Mouse (Mus musculus) embryo, embryonic 9.5 days (tissue): ENCODE results near the gene Ddx39b.
A peak's percentile ranks its signal among the peaks of the same experiment; 100 is the strongest.
"Not testable (repeated sequence)": the region's sequence is repeated elsewhere in the genome, so short reads cannot be mapped to it uniquely, and the experiment has no call there.

ENCODE experiments used
- DNase-seq: peaks from one replicate; pipeline ENCODE4 v3.0.0-alpha.2; 2017; ENCODE audit errors: extremely low spot score

Gene Ddx39b

DNA sequence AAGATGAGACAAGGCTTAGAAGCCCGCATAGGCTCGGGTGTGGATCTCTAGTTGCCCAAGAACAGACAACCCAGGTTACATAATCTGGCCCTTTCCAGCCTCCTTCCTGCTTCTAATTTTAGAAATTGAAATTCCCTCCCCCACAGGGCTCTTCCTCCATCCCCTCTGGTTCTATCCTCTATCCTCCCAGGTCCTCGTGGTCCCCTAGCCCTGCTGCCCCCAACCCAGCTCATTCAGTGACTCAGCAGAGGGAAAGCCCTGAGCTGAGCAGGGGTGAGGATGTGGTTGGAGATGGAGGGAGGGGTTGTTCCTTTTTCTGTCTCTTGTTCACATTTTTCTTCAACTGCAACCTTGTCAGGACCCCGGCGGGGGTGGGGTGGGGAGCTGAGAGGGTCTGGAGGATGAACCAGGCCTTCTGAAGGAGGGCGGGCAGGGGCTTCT is 21.9 kb upstream of the Ddx39b start:
- no peak for DNase-seq

DNA sequence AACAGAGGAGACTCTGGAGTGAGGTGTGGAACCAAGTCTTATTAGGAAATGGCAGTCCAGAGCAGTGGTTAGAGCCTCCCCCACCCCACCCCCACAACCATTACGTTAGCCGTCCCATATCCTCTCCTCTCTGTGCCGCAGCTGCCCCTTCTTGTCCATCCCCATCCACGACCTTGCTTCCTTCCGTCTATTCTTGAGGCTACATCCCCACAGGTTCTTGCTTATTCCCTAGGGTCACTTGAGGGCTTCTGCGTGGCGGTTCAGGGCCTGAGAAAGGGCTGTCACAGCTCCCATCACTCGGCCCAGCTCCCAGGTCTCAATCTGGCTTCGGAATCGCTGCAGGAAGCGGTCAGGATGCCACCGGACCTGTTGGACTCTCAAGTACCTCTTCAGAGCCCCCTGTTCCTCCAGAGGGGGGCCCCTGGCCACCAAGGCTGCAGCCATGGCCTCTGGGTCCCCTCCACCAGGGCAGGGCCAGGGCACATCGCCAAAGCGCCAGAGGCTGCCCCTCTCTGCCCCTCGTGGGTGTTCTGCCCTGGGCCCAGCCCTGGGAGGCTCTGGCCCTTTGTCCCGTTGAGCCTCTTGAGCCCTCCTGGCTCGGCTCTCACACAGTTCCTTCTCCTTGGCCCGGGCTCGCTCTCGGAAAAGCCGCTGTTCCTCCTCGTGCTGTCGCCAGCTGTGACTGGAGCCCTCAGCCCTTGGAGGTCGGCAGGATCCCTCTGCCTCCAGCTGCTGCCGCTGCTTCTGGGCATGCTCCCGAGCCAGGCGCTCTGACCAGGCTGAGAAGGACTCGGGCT is 21.2 kb upstream of the Ddx39b start, which contains the start of gene Gm16181:
Gene Gm16181 (plus strand): TSS at position 679 of the 797 bp plus-strand sequence.
- DNase-seq: no peak

DNA sequence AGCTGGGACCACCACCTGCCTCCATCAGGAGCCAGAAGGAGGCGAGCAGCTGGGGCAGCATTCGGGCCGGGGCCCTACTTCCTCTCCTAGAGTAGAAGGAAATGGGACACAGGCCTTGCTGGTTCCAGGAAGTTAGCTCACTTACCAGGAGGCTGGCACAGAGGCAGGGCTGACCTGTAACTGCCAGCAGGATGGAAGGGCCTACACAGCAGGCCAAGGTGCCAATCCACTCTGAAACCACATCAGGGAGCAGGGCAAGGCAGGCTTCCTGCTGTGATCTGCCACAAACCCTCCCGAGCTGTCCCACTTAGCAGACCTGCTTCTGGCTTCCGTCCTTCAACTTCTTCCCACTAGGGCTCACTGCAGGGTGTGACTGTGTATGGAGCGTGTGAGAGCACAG is 19.2 kb upstream of the Ddx39b start:
- no peak for DNase-seq

DNA sequence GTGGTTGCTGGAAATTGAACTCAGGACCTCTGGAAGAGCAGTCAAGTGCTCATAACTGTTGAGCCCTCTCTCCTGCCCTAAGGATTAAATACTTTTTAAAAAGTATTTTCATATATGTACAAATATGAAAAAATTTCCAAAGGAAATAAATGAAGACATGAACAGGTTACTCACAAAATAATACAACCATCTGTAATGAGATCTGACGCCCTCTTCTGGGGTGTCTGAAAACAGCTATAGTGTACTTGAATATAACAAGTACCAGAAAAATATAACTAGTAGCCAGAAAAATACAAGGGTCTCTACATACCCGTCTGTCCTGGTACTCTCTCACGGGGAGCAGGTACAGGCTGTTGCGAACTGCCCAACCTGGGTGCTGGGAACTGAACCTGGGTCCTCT is 16.9 kb upstream of the Ddx39b start:
- no peak for DNase-seq

DNA sequence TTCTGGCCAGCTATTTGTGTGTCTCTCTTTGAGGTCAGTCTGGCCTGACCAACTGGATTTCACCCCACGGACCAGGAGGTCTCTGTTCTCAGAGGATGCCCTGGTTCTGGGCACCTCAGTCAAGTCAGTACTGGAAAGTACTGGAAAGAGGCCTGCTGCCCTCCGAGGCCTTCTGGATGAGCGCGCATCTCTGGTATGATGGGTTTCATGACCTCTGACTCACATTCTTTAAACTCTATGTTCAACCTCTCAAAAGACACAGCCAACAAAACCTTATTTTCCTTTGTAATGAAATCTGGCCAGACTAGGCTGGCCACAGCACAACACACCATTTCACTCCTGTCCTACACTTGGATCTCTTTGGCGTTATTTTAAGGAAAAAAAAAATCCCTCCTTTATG is 16.1 kb upstream of the Ddx39b start:
- DNase-seq: no peak

DNA sequence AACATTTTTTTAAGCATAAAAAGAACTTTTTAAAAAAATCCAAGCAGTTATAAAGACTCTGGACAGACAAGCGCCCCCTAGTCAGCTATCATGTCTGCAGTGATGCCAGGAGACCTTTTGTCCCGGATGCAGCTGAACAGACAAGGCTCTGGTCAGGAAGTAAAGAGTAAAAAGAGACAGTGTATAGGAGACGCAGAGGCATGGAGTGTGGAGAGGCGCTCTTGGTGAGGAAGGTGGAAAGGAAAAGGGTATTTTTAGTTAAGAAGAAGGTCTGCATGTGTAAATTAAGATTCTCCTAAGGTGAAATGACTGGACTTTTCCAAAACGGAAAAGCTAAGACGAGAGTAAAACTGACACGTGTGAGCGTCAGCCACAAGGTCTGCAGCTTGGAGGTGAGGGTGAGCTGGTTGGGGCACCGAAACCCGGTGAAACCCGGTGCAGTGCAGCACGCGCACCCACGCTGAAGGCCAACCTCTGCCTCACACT is 14.9 kb upstream of the Ddx39b start:
- DNase-seq: no peak

DNA sequence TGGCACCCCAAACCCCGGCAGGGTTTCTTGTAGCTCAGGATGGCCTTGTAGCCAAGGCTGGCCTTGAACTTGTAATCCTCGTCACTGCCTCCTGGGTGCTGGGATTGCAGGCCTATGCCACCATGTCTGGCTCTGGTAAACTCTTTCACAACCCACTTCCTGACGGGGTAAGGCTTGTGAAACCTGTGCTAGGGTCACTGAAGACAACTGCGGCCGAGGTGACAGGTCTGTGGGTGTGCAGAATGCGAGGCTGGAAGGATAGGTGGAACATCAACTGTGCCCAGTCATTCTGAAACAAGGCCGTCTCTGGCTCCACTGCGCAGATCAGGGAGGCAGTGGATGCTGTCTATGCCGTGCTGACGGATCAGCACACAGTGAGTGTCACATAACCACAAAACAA is 10.5 kb upstream of the Ddx39b start:
- no peak for DNase-seq

DNA sequence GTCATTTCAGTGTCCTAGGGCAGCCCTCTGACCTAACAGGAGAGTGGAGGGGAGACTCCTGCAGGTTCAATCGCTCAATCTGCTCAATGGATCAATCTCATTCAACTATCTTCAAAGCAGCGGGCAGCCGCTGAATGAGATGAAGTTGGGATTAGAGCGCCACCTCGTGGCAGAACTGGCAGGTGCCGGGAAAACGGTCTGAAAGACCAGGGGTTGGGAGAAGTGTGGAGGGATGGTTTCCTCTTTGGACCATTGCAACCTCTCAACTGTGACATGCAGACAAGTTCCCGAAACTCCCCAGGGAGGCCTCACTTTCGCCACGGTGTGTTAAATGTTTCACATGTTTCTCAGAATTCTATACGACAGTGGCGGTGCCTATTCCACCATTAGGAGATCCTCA is 9.5 kb upstream of the Ddx39b start:
- peak; percentile 83 for DNase-seq

DNA sequence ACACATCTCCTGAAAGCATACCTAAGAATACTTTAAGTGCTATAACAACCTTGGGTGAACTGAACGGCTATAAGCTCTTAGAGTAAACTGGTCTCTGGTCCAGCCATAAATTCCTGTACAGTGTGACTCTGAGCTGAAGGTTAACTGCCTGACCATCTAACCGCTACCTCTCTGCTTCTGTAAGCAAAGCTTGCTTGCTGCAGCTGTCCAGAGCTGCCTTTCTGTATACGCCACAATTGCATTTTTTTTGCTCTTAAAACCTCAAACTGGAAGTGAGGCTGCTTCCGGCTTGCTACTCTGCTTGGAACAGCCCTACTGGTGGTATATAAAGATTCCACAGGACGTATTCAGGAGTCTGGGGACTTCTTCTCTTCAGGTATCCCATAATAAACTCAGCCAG is 8.9 kb upstream of the Ddx39b start:
- DNase-seq: no peak

DNA sequence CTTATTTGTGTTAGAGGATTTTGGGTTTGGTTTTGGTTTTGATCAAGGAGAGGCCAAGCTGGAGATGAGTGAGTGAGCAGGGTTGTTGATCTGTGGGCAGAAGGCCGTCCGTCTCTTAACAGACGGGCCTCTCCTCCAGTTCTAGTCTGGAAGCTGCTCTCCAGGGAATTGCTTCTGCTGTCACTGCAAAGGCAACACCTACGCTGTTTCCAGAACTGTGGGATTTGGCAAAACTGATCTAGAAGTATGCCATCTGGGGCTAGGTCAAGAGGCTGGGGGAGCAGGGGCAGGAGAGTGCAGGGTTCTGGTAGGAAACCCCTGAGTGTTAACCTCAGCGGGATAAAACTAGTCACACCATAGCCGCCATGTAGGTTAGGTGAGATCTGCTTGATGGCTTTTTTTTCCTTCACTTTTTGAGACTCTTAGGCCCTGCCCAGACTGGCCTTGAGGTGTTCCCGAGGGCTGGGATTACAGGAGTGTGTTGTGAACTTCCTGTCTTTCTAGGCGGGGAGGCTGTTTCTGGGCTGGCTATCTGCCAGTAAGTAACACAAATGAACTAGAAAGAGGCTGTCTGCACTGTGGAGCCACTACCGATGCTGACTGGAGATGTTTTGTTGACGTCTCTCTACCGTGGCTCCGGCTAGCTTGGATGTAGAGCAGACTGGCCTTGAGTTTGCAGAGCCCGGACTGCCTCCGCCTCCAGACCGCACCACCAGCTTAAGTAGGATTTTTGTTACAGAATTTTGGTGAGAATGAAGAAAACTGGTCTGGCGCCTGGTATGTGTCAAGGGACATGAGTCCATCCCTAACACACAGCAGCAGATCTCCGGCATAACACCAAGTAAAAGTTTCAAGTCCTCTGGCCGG is 8.2 kb upstream of the Ddx39b start, which contains the start of gene Atp6v1g2:
Gene Atp6v1g2 (plus strand): TSS at position 547 of the 867 bp plus-strand sequence.
- no peak for DNase-seq

DNA sequence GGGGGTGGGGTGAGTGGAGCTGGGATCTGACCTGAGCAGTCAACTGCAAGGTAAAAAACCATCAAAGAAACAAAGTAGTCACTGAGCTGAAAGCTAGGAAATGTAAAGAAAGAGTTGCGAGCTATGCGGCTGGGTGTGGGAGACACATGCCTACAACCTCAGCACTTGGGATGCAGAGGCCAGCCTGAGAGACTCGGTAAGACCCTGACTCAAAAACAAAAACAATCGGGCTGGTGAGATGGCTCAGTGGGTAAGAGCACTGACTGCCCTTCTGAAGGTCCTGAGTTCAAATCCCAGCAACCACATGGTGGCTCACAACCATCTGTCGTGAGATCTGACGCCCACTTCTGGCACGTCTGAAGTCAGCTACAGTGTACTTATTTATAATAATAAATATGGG is 7.5 kb upstream of the Ddx39b start:
- not testable (repeated sequence) for DNase-seq

DNA sequence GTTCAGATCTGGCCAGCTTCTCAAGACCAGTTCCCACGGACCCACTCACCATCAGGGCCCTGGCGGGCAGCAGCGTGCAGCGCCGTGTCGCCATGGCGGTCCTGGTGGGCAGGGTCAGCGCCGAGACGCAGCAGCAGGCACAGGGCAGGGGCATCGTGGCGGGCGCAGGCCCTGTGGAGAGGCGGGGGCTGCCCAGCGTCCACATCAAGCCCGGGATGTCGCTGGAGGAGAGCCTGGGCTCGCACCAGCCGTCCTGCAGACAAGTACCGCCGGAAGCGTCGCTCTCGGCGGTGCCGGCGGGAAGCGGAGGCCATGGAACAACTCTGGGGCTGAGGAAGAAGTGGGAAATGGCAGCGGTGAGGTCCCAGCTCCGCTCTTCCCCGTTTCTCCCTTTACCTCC is 6.6 kb upstream of the Ddx39b start:
- DNase-seq: peak; percentile 71

DNA sequence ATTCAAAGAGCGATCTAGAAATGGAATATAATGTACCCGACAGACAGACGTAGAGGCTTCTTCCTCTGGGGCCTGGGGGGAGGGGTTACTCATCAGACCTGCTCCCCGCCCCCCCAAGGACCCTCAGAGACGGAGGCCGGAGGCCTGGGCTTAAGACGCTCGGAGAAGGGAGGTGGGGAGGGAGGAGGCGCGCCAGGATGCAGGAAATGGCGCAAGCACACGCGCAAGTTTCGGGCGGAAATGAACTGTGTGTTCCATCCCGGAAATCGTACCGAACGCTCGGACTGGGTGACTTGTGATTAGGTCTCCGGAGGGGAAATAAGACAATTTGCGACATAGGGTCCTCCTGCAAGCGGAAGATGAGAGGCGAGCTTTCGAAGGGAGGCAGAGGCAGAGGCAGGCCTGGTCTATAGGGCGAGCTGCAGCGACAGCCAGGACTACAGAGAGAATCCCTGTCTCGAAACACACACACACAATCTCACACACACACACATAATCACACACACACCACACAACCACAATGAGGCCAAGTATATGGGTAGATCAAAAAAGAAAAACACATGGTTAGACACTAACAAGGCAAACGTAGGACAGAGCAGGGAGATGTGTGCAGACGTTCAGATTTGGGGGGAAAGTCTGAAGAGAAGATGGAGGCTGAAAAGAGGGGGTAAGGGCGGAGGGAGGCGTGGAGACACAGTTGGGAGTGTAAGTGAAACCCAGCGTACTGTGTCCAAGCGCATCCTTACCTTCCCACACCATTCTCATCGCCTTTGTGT is 5.7 kb upstream of the Ddx39b start, which contains the start of gene Nfkbil1:
Gene Nfkbil1 (minus strand): TSS at position 179 of the 776 bp plus-strand sequence.
- peak; percentile 88 for DNase-seq

DNA sequence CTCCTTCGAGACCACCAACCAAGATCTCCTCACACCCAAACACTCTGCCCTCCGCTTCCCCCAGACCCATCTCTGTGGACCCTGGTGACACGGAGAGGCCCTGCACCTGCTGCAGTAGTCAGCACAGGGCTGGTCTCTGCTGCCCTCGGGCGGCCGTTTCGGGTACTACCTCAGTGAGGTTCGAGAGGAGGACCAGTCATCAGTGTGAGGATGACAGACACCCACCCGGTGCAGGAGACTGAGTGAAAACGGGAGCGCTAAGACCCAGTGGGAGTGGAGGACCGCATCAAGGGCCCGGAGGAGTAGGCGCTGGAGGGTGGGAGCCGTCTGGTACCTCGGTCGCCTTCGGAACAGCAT is 5.2 kb upstream of the Ddx39b start:
- DNase-seq: peak; percentile 98

DNA sequence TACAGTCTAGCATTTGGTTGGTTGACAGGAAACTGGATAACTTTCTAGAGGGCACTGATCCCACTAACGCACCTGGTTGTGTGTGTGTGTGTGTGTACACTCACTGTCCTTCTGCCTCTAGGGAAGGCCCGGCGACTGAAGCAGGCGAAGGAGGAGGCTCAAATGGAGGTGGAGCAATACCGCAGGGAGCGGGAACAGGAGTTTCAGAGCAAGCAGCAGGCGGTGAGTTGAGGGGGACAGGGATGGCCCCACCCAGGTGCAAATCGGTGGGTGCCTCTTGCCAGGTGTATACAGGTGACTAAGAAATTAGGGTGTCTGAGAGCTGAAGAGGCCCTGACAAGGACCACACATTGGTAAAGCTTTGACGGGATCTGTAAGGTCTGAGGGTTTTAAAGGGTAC is 4.5 kb upstream of the Ddx39b start:
- DNase-seq: no peak

DNA sequence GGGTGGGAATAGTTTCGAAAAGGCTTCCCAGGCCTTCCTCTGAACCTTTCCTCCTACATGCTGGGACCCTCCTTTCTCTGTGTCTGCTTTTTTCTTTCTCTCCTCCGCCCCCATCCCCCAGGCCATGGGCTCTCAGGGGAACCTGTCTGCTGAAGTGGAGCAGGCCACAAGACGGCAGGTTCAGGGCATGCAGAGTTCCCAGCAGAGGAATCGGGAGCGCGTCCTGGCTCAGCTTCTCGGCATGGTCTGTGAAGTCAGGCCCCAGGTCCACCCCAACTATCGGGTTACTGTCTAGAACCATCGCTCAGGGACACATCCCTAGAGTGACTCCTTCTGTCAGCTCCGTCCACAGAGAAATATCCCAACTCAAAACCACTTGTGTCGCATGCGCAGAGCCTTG is 4.0 kb upstream of the Ddx39b start:
- DNase-seq: no peak

DNA sequence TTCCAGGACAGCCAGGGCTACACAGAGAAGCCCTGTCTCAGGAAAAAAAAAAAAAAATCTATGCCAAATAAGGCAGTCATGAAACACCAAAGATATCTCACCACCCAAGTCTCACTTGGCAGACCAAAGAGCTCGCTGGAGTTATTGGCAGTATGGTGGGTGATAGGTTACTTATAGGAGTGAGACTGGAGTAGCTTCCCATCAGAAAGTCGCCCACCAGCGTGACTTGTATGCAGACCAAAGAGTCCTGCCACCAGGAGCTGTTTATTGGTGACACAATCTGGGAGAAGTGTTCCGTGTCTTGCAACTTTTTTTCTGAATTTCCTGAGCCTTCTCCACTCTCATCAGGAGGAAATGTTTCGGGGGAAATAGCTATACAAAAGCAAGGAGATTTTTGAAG is 1.8 kb upstream of the Ddx39b start:
- no peak for DNase-seq

DNA sequence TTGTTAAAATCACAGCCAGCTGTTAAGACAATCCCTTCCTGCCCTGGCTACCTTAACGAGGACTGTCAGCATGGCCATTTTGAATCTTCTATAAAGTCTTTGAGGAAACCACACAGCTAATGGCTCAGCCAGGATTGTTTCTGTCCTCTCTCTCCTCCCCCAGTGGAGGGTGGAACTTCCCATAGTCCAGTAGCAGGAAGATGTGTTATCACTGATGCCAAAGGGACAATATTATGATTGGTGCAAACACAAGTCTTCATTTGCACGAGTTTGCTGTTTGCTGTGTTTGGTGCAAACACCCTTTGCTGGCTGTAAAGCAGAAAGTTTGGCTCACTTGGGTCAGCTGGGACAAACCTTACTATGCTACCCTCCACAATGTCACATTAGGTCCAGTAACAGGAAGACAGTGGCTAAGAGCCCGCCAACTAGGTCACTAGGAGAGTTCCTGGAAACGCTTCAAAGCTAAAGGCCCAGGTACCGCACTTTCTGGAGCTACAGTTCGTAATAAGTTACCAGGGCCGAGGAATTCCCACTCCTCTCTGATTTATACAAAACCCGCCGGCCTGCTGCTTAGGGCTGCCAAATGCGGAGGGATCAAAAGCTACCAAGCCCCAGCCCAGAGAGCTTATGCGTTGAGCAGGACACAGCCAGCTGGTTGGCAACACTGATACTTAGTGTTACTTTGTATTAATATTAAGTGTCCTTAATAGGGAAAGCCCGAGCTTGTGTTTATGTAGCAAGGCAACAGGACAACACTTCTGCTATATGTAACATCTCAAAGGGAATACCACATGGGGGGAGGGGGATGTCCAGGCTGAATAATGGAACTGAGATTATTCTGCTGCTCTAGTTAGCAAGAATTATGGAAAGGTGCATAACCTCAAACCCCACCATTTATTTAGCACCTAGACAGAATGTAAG is 902 bp upstream of the Ddx39b start:
- no peak for DNase-seq

DNA sequence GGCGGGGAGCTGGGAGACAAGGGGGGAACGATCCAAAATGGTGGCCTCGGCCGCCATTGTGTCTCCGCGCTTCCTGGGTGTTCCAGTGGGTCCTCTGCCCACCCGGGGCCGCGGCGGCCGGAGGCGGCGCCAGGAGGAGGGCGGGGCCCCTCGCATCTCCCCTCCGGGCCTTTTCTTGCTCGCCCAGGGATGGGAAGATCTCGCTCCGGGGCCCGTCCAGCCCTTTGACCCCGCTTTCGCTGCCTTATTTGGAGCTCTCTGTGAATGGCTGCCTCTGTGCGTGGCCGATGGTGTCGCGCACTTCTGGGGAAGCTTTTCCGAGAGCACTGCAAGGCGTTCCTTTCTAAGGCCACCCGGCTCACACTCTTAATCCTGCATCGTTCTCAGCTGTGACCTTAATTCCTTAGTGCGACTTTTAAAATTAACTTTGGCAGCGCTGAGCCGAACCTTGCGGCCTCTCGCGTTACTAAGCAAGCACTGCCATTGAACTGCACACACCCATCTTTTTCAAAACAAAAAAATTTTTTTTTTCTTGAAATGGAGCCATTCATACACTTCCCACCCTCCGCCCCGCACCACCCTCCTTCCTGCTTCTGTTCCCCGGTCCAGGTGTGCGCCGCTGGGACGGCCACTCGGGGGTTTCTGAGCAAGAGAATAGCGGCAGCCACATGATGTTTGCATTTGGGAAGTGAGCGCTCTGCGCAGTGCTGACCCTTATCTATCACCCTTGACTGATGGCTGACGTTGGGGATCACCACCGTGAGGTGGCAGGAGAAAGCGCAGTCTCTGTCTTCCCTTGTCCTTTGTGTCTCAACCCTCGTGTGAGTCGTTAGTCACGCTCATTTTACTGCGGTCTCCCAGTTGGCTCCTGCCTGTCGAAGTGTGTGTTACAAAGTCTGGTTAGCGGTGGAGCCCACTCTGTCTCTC is 732 bp downstream of the Ddx39b start:
- DNase-seq: peak; percentile 68

DNA sequence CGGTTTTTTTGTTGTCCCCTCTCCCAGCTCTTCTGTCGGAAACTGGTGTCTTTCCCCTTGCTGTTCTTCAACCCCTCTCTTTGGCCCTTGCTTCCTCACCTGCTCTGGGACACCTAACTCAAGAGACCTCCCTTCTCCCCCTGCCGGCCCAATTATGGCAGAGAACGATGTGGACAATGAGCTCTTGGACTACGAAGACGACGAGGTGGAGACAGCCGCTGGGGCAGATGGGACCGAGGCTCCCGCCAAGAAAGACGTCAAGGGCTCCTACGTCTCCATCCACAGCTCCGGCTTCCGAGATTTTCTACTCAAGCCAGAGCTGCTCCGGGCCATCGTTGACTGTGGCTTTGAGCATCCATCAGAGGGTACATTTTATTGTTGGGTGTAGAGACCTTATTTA is 1.5 kb downstream of the Ddx39b start:
- peak; percentile 61 for DNase-seq
